Mouse (Mus musculus): Measurements from ENCODE around the gene Gm572. TPM values are rescaled to one million over a fixed set of nuclear protein-coding genes. Genes with fewer than 3 reads are reported as not detected.

Gene Gm572
- polyA plus RNA-seq, 1 experiment from 2014 or later: not detected

GRCm38 (mm10) chr4:148651045-148651444 lies 7.9 kb downstream of the Gm572 start:
- WGBS: 76% methylated on average over 9 of the region's 9 CpGs
- no peaks in the 10 kb centered on the region for H3K36me3 ChIP-seq (ENCODE audit: control insufficient read depth, insufficient read depth, low read length)
- H3K4me2 ChIP-seq (ENCODE audit: low read length): no peak overlapping the region
- H3K4me1 ChIP-seq (ENCODE audit: control insufficient read depth, insufficient read depth, low read length): no peaks in the 10 kb centered on the region
- no peak overlapping the region for H3K27ac ChIP-seq (ENCODE audit: low read length)
- H3K9ac ChIP-seq (ENCODE audit: low read depth, low read length): no peak overlapping the region
- H3K27me3 ChIP-seq (ENCODE audit: control insufficient read depth, insufficient read depth, low read depth, low read length): peaks cover under 1% of the 10 kb centered on the region; the same call in 1 of the 2 replicates
- no peak overlapping the region for H3K4me3 ChIP-seq (ENCODE audit: low read depth, low read length)
- ATAC-seq: no peak
- H3K9me3 ChIP-seq (replicated peaks; ENCODE audit: control insufficient read depth, low read length, poor library complexity, severe bottlenecking): no peaks in the 10 kb centered on the region

- H3K4me1 ChIP-seq (ENCODE audit: control insufficient read depth, insufficient read depth, low read length): no peaks in the 10 kb centered on the region
- H3K27ac ChIP-seq (ENCODE audit: low read length): no peak overlapping the region
- no peak overlapping the region for H3K4me2 ChIP-seq (ENCODE audit: low read length)
- 86% methylated on average over 18 of the region's 18 CpGs for WGBS
- no peak overlapping the region for H3K4me3 ChIP-seq (ENCODE audit: low read depth, low read length)
- ATAC-seq: no peak
- H3K36me3 ChIP-seq (ENCODE audit: control insufficient read depth, insufficient read depth, low read length): no peaks in the 10 kb centered on the region
- peaks cover 3% of the 10 kb centered on the region; the same call in 1 of the 2 replicates for H3K27me3 ChIP-seq (ENCODE audit: control insufficient read depth, insufficient read depth, low read depth, low read length)
- no peak overlapping the region for H3K9ac ChIP-seq (ENCODE audit: low read depth, low read length)
- H3K9me3 ChIP-seq (replicated peaks; ENCODE audit: control insufficient read depth, low read length, poor library complexity, severe bottlenecking): no peaks in the 10 kb centered on the region
Observed at GRCm38 (mm10) chr4:148654701-148655398, 11.7 kb downstream of the Gm572 start.

- Histone ChIP-seq H3K9ac (ENCODE audit: low read depth, low read length) (no peak overlapping the region), H3K4me3 (ENCODE audit: low read depth, low read length) (no peak overlapping the region)
Observed at GRCm38 (mm10) chr4:148656691-148657258, 13.7 kb downstream of the Gm572 start.

GRCm38 (mm10) chr4:148657776-148658175 lies 14.7 kb downstream of the Gm572 start:
- Histone ChIP-seq H3K4me3 (ENCODE audit: low read depth, low read length) (no peak overlapping the region), H3K9ac (ENCODE audit: low read depth, low read length) (no peak overlapping the region)
- WGBS: 87% methylated on average over 13 of the region's 13 CpGs

More at GRCm38 (mm10) chr4:148656691-148657258, 13.7 kb downstream of the Gm572 start:
- Histone ChIP-seq H3K4me1 (ENCODE audit: control insufficient read depth, insufficient read depth, low read length) (no peaks in the 10 kb centered on the region), H3K4me2 (ENCODE audit: low read length) (no peak overlapping the region), H3K27ac (ENCODE audit: low read length) (no peak overlapping the region), H3K36me3 (ENCODE audit: control insufficient read depth, insufficient read depth, low read length) (no peaks in the 10 kb centered on the region), H3K9me3 (replicated peaks; ENCODE audit: control insufficient read depth, low read length, poor library complexity, severe bottlenecking) (no peaks in the 10 kb centered on the region), H3K27me3 (ENCODE audit: control insufficient read depth, insufficient read depth, low read depth, low read length) (peaks cover 3% of the 10 kb centered on the region; the same call in 1 of the 2 replicates)
- WGBS: 33% methylated on average over 15 of the region's 15 CpGs
- no peak for ATAC-seq

GRCm38 (mm10) chr4:148660174-148660573 lies 17.1 kb downstream of the Gm572 start:
- H3K36me3 ChIP-seq (ENCODE audit: control insufficient read depth, insufficient read depth, low read length): no peaks in the 10 kb centered on the region
- ATAC-seq: no peak
- H3K9me3 ChIP-seq (replicated peaks; ENCODE audit: control insufficient read depth, low read length, poor library complexity, severe bottlenecking): no peaks in the 10 kb centered on the region
- no peak overlapping the region for H3K27ac ChIP-seq (ENCODE audit: low read length)
- WGBS: 71% methylated on average over 3 of the region's 3 CpGs
- peaks cover 3% of the 10 kb centered on the region; the same call in 1 of the 2 replicates for H3K27me3 ChIP-seq (ENCODE audit: control insufficient read depth, insufficient read depth, low read depth, low read length)
- H3K4me3 ChIP-seq (ENCODE audit: low read depth, low read length): no peak overlapping the region
- H3K4me1 ChIP-seq (ENCODE audit: control insufficient read depth, insufficient read depth, low read length): no peaks in the 10 kb centered on the region; the same call in 1 of the 2 replicates
- H3K9ac ChIP-seq (ENCODE audit: low read depth, low read length): no peak overlapping the region
- no peak overlapping the region for H3K4me2 ChIP-seq (ENCODE audit: low read length)

More at GRCm38 (mm10) chr4:148657776-148658175, 14.7 kb downstream of the Gm572 start:
- H3K4me1 ChIP-seq (ENCODE audit: control insufficient read depth, insufficient read depth, low read length): no peaks in the 10 kb centered on the region; the same call in 1 of the 2 replicates
- H3K27me3 ChIP-seq (ENCODE audit: control insufficient read depth, insufficient read depth, low read depth, low read length): peaks cover 3% of the 10 kb centered on the region; the same call in 1 of the 2 replicates
- no peak overlapping the region for H3K27ac ChIP-seq (ENCODE audit: low read length)
- no peak overlapping the region for H3K4me2 ChIP-seq (ENCODE audit: low read length)
- no peaks in the 10 kb centered on the region for H3K36me3 ChIP-seq (ENCODE audit: control insufficient read depth, insufficient read depth, low read length)
- H3K9me3 ChIP-seq (replicated peaks; ENCODE audit: control insufficient read depth, low read length, poor library complexity, severe bottlenecking): no peaks in the 10 kb centered on the region
- no peak for ATAC-seq

GRCm38 (mm10) chr4:148662168-148662965 lies 19.2 kb downstream of the Gm572 start:
- no peak overlapping the region for H3K4me3 ChIP-seq (ENCODE audit: low read depth, low read length)
- 32% methylated on average over 21 of the region's 21 CpGs for WGBS
- no peak overlapping the region; the same call in 1 of the 2 replicates for H3K4me2 ChIP-seq (ENCODE audit: low read length)
- H3K27me3 ChIP-seq (ENCODE audit: control insufficient read depth, insufficient read depth, low read depth, low read length): no peaks in the 10 kb centered on the region
- H3K27ac ChIP-seq (ENCODE audit: low read length): no peak overlapping the region
- no peaks in the 10 kb centered on the region; the same call in 1 of the 2 replicates for H3K4me1 ChIP-seq (ENCODE audit: control insufficient read depth, insufficient read depth, low read length)
- H3K36me3 ChIP-seq (ENCODE audit: control insufficient read depth, insufficient read depth, low read length): no peaks in the 10 kb centered on the region
- H3K9ac ChIP-seq (ENCODE audit: low read depth, low read length): no peak overlapping the region
- peak; percentile 62; the same call in 1 of the 2 replicates for ATAC-seq
- H3K9me3 ChIP-seq (replicated peaks; ENCODE audit: control insufficient read depth, low read length, poor library complexity, severe bottlenecking): no peaks in the 10 kb centered on the region

GRCm38 (mm10) chr4:148663326-148663725 lies 20.2 kb downstream of the Gm572 start:
- H3K4me2 ChIP-seq (ENCODE audit: low read length): no peak overlapping the region
- H3K27me3 ChIP-seq (ENCODE audit: control insufficient read depth, insufficient read depth, low read depth, low read length): no peaks in the 10 kb centered on the region
- WGBS: 69% methylated on average over 7 of the region's 7 CpGs
- H3K4me3 ChIP-seq (ENCODE audit: low read depth, low read length): no peak overlapping the region
- no peaks in the 10 kb centered on the region; the same call in 1 of the 2 replicates for H3K4me1 ChIP-seq (ENCODE audit: control insufficient read depth, insufficient read depth, low read length)
- H3K27ac ChIP-seq (ENCODE audit: low read length): no peak overlapping the region
- H3K36me3 ChIP-seq (ENCODE audit: control insufficient read depth, insufficient read depth, low read length): no peaks in the 10 kb centered on the region
- no peak overlapping the region for H3K9ac ChIP-seq (ENCODE audit: low read depth, low read length)
- ATAC-seq: no peak
- no peaks in the 10 kb centered on the region for H3K9me3 ChIP-seq (replicated peaks; ENCODE audit: control insufficient read depth, low read length, poor library complexity, severe bottlenecking)

- H3K4me3 ChIP-seq (ENCODE audit: low read depth, low read length): no peak overlapping the region
- no peak overlapping the region for H3K27ac ChIP-seq (ENCODE audit: low read length)
- H3K9me3 ChIP-seq (replicated peaks; ENCODE audit: control insufficient read depth, low read length, poor library complexity, severe bottlenecking): no peaks in the 10 kb centered on the region
- no peaks in the 10 kb centered on the region for H3K27me3 ChIP-seq (ENCODE audit: control insufficient read depth, insufficient read depth, low read depth, low read length)
- no peak overlapping the region for H3K4me2 ChIP-seq (ENCODE audit: low read length)
- no peaks in the 10 kb centered on the region; the same call in 1 of the 2 replicates for H3K4me1 ChIP-seq (ENCODE audit: control insufficient read depth, insufficient read depth, low read length)
- ATAC-seq: no peak
- no peak overlapping the region for H3K9ac ChIP-seq (ENCODE audit: low read depth, low read length)
- H3K36me3 ChIP-seq (ENCODE audit: control insufficient read depth, insufficient read depth, low read length): no peaks in the 10 kb centered on the region
- 58% methylated on average over 6 of the region's 6 CpGs for WGBS
Observed at GRCm38 (mm10) chr4:148664021-148664420, 20.9 kb downstream of the Gm572 start.

Measured in midbrain, embryonic 16.5 days (tissue).